Mouse (Mus musculus): ENCODE results near the gene Foxa3. TPM values are rescaled to one million over a fixed set of nuclear protein-coding genes. Genes with fewer than 3 reads are reported as not detected.

The Foxa3 gene
- total RNA-seq (2023) = not detected

GRCm38 (mm10) chr7:19023357-19023814 is at the start of gene Foxa3:
Gene Foxa3 (minus strand): TSS chr7:19023538.

GRCm38 (mm10) chr7:19054047-19054776 is 30.9 kb upstream of the Foxa3 start, which contains the start of gene Rsph6a:
Gene Rsph6a (plus strand): TSS chr7:19054690.

GRCm38 (mm10) chr7:19024096-19024506 is 763 bp upstream of the Foxa3 start, which contains the start of gene Sympk:
Gene Sympk (plus strand): TSS chr7:19024377.

GRCm38 (mm10) chr7:19003902-19004630 is 19.3 kb downstream of the Foxa3 start, which contains the start of gene Irf2bp1:
Gene Irf2bp1 (plus strand): TSS chr7:19004044.

GRCm38 (mm10) chr7:18990601-18991295 is 32.6 kb downstream of the Foxa3 start, which contains the start of gene Mypop:
Gene Mypop (plus strand): TSS chr7:18991245.

GRCm38 (mm10) chr7:18987100-18987499 is 36.2 kb downstream of the Foxa3 start, which contains the start of gene Nanos2:
Gene Nanos2 (plus strand): TSS chr7:18987400.

Other genes starting within 250 kb of the Foxa3 start
- not detected for gene Psg19, start 225.0 kb downstream of the Foxa3 start, total RNA-seq (2023)
- not detected for gene Psg17, start 201.9 kb downstream of the Foxa3 start, total RNA-seq (2023)
- gene Mill2, start 183.6 kb downstream of the Foxa3 start, total RNA-seq (2023) = not detected
- 1,000 to 10,000 TPM; 1,995 to 2,284 TPM for gene Pglyrp1, start 152.2 kb downstream of the Foxa3 start, total RNA-seq (2023)
- 10 to 100 TPM; 11.5 to 13.9 TPM for gene Ccdc61, start 113.1 kb downstream of the Foxa3 start, total RNA-seq (2023)
- under 1 TPM in 1 of 2 experiments, not detected in 1; 0.04 TPM for gene Nova2, start 97.7 kb downstream of the Foxa3 start, total RNA-seq (2023)
- gene Nanos2, start 36.1 kb downstream of the Foxa3 start, total RNA-seq (2023) = not detected
- under 1 TPM in 1 of 2 experiments, not detected in 1; 0.33 TPM for gene Mypop, start 32.3 kb downstream of the Foxa3 start, total RNA-seq (2023)
- 10 to 100 TPM; 15.0 to 15.1 TPM for gene Irf2bp1, start 19.5 kb downstream of the Foxa3 start, total RNA-seq (2023)
- gene Sympk, start 839 bp upstream of the Foxa3 start, total RNA-seq (2023) = 10 to 100 TPM; 53.1 to 63.9 TPM
- not detected for gene Rsph6a, start 31.2 kb upstream of the Foxa3 start, total RNA-seq (2023)
- gene Dmwd, start 52.7 kb upstream of the Foxa3 start, total RNA-seq (2023) = 10 to 100 TPM; 15.0 to 21.7 TPM
- 10 to 100 TPM in 1 of 2 experiments, 1 to 10 TPM in 1; 9.9 to 10.7 TPM for gene Dmpk, start 60.3 kb upstream of the Foxa3 start, total RNA-seq (2023)
- under 1 TPM; 0.11 to 0.33 TPM for gene Six5, start 71.1 kb upstream of the Foxa3 start, total RNA-seq (2023)
- gene Gm4969, start 94.8 kb upstream of the Foxa3 start, total RNA-seq (2023) = not detected
- gene Fbxo46, start 96.3 kb upstream of the Foxa3 start, total RNA-seq (2023) = 10 to 100 TPM; 14.9 to 15.0 TPM
- gene Qpctl, start 125.8 kb upstream of the Foxa3 start, total RNA-seq (2023) = 10 to 100 TPM; 10.0 to 10.4 TPM
- 10 to 100 TPM; 39.5 to 43.0 TPM for gene Snrpd2, start 126.2 kb upstream of the Foxa3 start, total RNA-seq (2023)
- not detected for gene Gipr, start 142.6 kb upstream of the Foxa3 start, total RNA-seq (2023)
- 10 to 100 TPM; 60.2 to 79.8 TPM for gene Eml2, start 152.9 kb upstream of the Foxa3 start, total RNA-seq (2023)
- under 1 TPM in 1 of 2 experiments, not detected in 1; 0.13 TPM for gene Gpr4, start 189.0 kb upstream of the Foxa3 start, total RNA-seq (2023)
- 10 to 100 TPM; 22.3 to 24.6 TPM for gene Opa3, start 204.8 kb upstream of the Foxa3 start, total RNA-seq (2023)
- gene Vasp, start 248.3 kb upstream of the Foxa3 start, total RNA-seq (2023) = 100 to 1,000 TPM; 636 to 660 TPM